Mouse (Mus musculus) neural tube, embryonic 13.5 days (tissue): Measurements from ENCODE around the gene 4930583I09Rik. TPM values are rescaled to one million over a fixed set of nuclear protein-coding genes. Genes with fewer than 3 reads are reported as not detected.

Experiments
- ATAC-seq: fragments of 200-750 bp; cut with Nextera tagmentation; 2 replicates; pipeline ENCODE4 v1.8.0; 2017; ENCODE audit warnings: low read depth, mild to moderate bottlenecking, moderate TSS enrichment, moderate library complexity
- H3K27ac ChIP-seq: fragments of 300-500 bp; sonication (generic); replicated peaks from 2 replicates; pipeline ENCODE4 v1.5.1; 2015; ENCODE audit warnings: moderate library complexity, mild to moderate bottlenecking, inconsistent platforms
- H3K27me3 ChIP-seq: fragments of 300-500 bp; sonication (generic); 2 replicates; pipeline ENCODE4 v1.6.1; 2015; ENCODE audit warnings: mild to moderate bottlenecking, inconsistent platforms
- H3K36me3 ChIP-seq: fragments of 300-500 bp; sonication (generic); 2 replicates; pipeline ENCODE4 v1.6.1; 2015; ENCODE audit warnings: mild to moderate bottlenecking, inconsistent platforms
- H3K4me1 ChIP-seq: fragments of 300-500 bp; sonication (generic); replicated peaks from 2 replicates; pipeline ENCODE4 v1.6.1; 2015; ENCODE audit warnings: inconsistent platforms
- H3K4me2 ChIP-seq: fragments of 300-500 bp; sonication (generic); 2 replicates; pipeline ENCODE4 v1.6.1; 2015; ENCODE audit warnings: inconsistent platforms, mild to moderate bottlenecking, moderate library complexity
- H3K4me3 ChIP-seq: fragments of 300-500 bp; sonication (generic); 2 replicates; pipeline ENCODE4 v1.5.1; 2015; ENCODE audit warnings: mild to moderate bottlenecking, inconsistent platforms
- H3K9ac ChIP-seq: fragments of 300-500 bp; sonication (generic); 2 replicates; pipeline ENCODE4 v1.6.1; 2015; ENCODE audit warnings: moderate library complexity, mild to moderate bottlenecking, inconsistent platforms
- H3K9me3 ChIP-seq: fragments of 300-500 bp; sonication (generic); 2 replicates; pipeline ENCODE4 v1.6.1; 2016; ENCODE audit warnings: inconsistent platforms
- WGBS: fragments of 180-500 bp; shearing (Covaris S2); methylation state at CpG from one replicate; pipeline ENCODE4 v1.1.7; 2015; 5-methylcytosine and 5-hydroxymethylcytosine counted together
- polyA plus RNA-seq: library from polyadenylated mRNA; unstranded; fragments of >200 nt; fragmentation: Nextera tagmentation; extraction: Ambion mirVana; gene quantifications from 2 replicates; pipeline ENCODE4 v1.2.1, GENCODE M21; 2015

Gene 4930583I09Rik
- polyA plus RNA-seq, 1 experiment from 2014 or later = not detected

DNA sequence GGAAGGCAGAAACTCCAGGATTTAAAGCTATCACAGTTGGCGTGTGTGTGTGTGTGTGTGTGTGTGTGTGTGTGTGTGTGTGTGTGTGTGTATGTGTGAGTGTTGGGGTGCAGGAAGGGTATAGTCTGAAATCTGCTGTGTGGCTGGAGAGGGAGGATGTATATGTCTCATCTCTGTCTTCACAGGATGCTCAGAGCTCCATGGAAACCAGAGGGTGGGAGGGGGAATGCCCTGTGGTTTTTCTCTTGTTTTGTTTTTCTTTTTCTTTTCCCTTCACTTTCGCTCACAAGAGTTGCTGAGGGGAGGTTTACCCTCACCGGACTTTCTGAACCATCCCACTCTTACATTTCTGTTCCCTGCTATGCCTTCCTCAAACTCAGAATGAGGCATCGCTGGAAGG is 9.0 kb downstream of the 4930583I09Rik start:
- no peak overlapping the region for H3K9ac ChIP-seq
- H3K27me3 ChIP-seq = no peaks in the 10 kb centered on the region
- no peak overlapping the region for H3K27ac ChIP-seq
- 77% methylated on average over 4 of the region's 4 CpGs for WGBS
- no peak overlapping the region for H3K4me3 ChIP-seq
- H3K9me3 ChIP-seq = no peaks in the 10 kb centered on the region
- no peak for ATAC-seq
- no peaks in the 10 kb centered on the region for H3K36me3 ChIP-seq
- H3K4me1 ChIP-seq = no peaks in the 10 kb centered on the region
- H3K4me2 ChIP-seq = no peak overlapping the region

DNA sequence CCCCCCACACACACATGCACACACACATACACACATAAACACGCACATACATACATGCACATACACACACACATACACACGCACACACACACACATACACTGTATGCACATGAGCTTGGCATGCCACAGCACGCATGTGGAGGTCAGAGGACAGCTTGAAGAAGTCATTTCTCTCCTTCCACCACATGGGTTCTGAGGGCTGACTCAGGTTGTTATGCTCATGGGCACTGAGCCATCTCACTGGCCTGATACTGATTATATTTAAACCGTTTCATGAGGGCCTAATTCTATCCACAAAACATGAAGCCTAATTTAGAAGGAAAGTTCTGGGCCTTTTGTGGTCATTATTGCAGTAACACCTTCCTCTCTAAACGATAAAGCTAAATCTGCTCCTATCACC is 13.3 kb downstream of the 4930583I09Rik start:
- no peaks in the 10 kb centered on the region for H3K36me3 ChIP-seq
- H3K9ac ChIP-seq = no peak overlapping the region
- 88% methylated on average over 5 of the region's 5 CpGs for WGBS
- no peak overlapping the region for H3K4me3 ChIP-seq
- H3K4me1 ChIP-seq = no peaks in the 10 kb centered on the region
- H3K4me2 ChIP-seq = no peak overlapping the region
- no peak for ATAC-seq
- H3K27ac ChIP-seq = no peak overlapping the region
- no peaks in the 10 kb centered on the region for H3K9me3 ChIP-seq
- H3K27me3 ChIP-seq = no peaks in the 10 kb centered on the region

DNA sequence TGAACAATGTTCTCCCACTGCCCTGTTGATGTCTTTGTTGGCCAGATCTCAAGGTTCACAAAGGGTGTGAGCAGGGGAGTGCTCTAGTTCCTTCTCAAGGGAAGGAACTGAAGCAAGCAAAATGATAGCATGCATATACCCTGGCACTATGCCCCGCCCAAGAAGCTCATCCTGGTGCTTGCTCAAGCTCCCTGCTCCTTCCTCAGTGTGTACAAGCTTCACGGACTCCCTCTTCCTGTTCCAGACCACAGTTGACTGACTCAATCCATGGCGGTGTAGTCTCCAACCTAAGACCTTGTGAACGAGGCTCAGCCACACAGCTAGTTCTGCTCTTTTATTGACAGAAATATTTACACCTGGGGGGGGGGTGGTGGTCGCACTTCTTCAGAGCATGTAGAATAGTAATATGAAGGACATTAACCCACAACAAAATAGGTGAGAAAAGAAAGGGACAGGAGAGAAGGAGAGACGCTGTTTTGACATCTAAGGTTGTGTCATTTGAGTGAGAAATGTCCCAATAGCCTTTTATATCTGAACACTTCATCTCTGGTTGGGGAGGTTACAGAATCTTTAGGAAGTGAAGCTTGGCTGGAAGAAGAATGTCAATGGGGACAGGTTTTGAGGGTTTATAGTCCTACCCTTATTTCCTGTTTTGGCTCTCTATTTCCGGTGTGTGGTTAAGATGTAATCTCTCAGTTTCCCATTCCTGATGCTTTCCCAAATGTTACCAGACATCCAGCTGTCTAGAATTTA is 14.9 kb downstream of the 4930583I09Rik start:
- no peaks in the 10 kb centered on the region for H3K36me3 ChIP-seq
- no peak overlapping the region for H3K4me3 ChIP-seq
- no peak overlapping the region for H3K9ac ChIP-seq
- ATAC-seq = no peak
- H3K4me2 ChIP-seq = no peak overlapping the region
- H3K27me3 ChIP-seq = no peaks in the 10 kb centered on the region
- WGBS = 87% methylated on average over 7 of the region's 7 CpGs
- H3K27ac ChIP-seq = no peak overlapping the region
- no peaks in the 10 kb centered on the region for H3K9me3 ChIP-seq
- H3K4me1 ChIP-seq = no peaks in the 10 kb centered on the region

DNA sequence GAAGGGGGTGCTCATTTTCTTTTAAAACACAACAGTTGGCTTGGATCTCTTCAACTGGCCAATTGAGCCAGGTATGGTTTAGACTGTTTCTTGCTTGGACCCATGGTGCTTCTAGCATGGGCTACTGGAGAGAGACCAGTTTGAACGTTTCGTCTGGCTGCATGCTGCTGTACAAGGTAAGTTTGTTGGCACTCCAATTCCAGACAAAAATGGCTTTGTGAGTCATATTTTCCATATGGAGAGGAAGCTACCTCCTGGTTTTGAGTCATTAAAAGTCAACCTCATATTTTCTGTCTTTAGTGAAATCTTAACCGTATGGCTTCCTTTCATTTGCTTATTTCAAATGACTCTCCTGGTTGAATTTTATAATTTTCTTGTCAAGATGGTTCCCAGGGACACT is 19.6 kb downstream of the 4930583I09Rik start:
- Histone ChIP-seq H3K9ac (no peak overlapping the region), H3K27ac (no peak overlapping the region), H3K4me1 (no peaks in the 10 kb centered on the region), H3K36me3 (no peaks in the 10 kb centered on the region), H3K4me3 (no peak overlapping the region), H3K27me3 (no peaks in the 10 kb centered on the region), H3K9me3 (no peaks in the 10 kb centered on the region), H3K4me2 (no peak overlapping the region)
- no peak for ATAC-seq
- WGBS = 94% methylated on average over 3 of the region's 3 CpGs

DNA sequence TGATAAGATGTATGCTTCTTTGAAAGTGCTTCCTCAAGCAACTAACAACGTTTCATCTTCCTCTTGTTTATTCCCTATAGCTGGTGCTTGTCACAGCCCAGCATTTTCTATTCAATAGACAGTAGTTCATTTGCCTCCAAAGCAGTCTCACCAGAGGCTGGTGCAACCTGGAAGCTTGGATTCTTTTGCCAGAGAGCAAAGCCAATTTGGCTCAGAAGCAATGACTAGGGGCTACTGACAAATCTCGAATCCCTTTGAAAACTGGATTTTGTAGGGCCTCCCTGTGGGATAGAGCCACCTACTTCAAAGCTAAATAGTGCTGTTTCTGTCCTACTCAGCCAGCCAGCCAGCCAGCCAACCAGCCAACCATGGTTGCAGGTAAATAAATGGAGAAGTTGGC is 20.1 kb downstream of the 4930583I09Rik start:
- Histone ChIP-seq H3K9me3 (no peaks in the 10 kb centered on the region), H3K4me3 (no peak overlapping the region), H3K4me1 (no peaks in the 10 kb centered on the region), H3K9ac (no peak overlapping the region), H3K27ac (no peak overlapping the region), H3K27me3 (no peaks in the 10 kb centered on the region), H3K36me3 (no peaks in the 10 kb centered on the region), H3K4me2 (no peak overlapping the region)
- ATAC-seq = no peak
- WGBS = 72% methylated on average over 2 of the region's 2 CpGs

DNA sequence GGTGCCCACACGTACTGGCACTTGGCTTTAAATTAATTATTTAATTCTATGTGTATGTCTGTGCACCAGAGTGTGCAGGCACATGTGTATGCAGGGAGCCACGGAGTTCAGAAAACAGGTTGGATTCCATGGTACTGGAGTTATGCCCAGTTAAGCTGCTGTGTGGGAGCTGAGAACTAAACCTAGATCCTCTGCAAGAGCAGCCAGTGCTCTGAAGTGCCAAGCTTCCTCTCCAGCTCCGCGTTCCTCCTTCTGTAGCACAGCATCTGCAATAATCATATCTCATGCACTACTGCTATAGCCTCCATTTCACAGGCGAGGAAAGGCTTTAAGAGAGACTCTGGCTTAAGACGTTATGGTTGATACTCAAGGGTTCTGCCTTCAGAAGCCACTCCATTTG is 22.3 kb downstream of the 4930583I09Rik start:
- no peaks in the 10 kb centered on the region for H3K4me1 ChIP-seq
- no peak for ATAC-seq
- H3K9me3 ChIP-seq = no peaks in the 10 kb centered on the region
- H3K27ac ChIP-seq = no peak overlapping the region
- no peaks in the 10 kb centered on the region for H3K27me3 ChIP-seq
- H3K4me2 ChIP-seq = no peak overlapping the region
- no peak overlapping the region for H3K4me3 ChIP-seq
- WGBS = 91% methylated on average over 6 of the region's 6 CpGs
- H3K9ac ChIP-seq = no peak overlapping the region
- no peaks in the 10 kb centered on the region for H3K36me3 ChIP-seq

DNA sequence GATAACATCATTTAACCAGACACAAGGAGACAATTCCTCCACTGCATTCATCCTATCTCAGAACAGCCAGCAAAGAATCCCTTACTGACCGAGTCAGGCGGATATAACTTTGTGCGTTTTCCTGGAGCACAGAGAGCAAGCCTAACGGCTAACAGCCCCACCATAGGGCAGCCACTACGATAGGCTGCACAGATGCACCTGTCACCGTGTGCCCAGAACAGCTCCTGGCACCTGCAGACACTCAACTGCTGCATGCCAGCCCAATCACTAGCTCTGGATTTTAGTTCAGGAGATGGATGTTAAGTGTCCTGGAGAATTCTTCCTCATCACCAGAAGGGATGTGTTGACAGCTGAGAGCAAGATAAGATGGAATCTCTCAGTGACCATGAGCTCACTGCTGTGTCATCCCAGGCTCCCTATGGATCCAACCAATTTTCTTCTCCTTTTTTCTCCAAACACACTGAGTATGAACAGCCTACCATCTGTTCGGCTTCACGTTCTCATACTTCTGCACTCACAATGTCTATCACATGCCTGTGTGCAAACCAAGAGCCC is 29.8 kb downstream of the 4930583I09Rik start:
- Histone ChIP-seq H3K4me2 (no peak overlapping the region), H3K27me3 (no peaks in the 10 kb centered on the region), H3K36me3 (no peaks in the 10 kb centered on the region), H3K9me3 (no peaks in the 10 kb centered on the region), H3K4me3 (no peak overlapping the region), H3K4me1 (peaks cover 16% of the 10 kb centered on the region), H3K9ac (no peak overlapping the region), H3K27ac (no peak overlapping the region)
- no peak for ATAC-seq
- WGBS = 77% methylated on average over 8 of the region's 8 CpGs

DNA sequence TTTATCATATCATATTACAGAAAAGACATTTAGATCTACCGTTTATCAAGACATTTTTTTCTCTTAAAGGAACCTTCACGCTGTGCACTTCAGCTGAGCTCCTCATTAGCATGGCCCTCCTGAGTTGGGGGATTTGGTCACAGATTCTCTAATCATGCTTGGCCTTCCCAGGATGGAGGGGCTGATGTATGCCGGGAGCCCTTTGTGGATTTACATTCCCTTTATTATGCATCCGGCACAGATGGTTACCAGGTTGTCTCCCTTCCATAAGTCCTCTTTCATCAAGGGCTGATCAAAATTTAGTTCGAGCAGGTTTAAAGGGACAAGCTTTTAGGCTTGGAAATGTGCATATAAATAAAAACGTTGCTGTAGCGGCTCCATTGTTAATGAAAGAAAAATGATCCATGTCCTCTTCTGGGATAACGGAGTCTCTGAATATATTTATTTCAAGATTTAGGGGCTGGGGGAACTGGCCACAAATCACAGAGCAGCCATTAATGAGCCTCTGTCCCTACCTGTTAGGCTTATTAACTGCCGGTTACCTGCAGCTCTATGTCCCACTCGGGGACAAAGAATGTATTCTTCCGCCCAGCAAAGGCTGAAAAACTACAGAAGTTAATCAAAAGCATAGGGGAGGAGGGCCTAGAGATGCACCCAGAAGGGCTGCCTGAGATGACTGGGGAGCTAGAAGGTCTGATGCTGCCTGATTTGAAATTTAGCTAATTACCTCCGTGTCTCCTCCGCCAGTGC is 31.3 kb downstream of the 4930583I09Rik start:
- WGBS = 35% methylated on average over 13 of the region's 13 CpGs
- no peaks in the 10 kb centered on the region for H3K27me3 ChIP-seq
- H3K9ac ChIP-seq = no peak overlapping the region
- no peak overlapping the region for H3K4me3 ChIP-seq
- H3K9me3 ChIP-seq = no peaks in the 10 kb centered on the region
- peaks cover 16% of the 10 kb centered on the region for H3K4me1 ChIP-seq
- H3K27ac ChIP-seq = peak overlapping the region; percentile 20; the same call in 1 of the 2 replicates
- ATAC-seq = peak; percentile 59
- H3K36me3 ChIP-seq = no peaks in the 10 kb centered on the region
- H3K4me2 ChIP-seq = no peak overlapping the region

DNA sequence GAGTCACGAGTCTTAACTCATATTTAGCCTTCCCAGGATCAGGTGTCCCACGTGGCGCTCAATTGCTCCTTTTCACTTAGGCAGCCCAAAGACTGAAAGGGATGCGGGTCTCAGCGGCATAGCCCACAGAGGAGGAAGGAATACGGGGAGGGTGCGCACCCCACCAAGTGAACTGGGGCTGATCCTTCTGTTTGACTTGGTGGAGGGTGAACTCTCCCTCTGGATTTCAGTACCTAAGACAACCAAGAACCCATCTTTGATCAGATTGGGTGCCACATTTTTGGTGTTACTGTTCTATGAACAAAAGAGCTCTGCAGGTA is 33.0 kb downstream of the 4930583I09Rik start:
- ATAC-seq = no peak
- 69% methylated on average over 7 of the region's 7 CpGs for WGBS
- H3K9me3 ChIP-seq = no peaks in the 10 kb centered on the region
- H3K4me3 ChIP-seq = no peak overlapping the region
- no peaks in the 10 kb centered on the region for H3K27me3 ChIP-seq
- no peak overlapping the region for H3K9ac ChIP-seq
- no peak overlapping the region for H3K4me2 ChIP-seq
- H3K4me1 ChIP-seq = peaks cover 16% of the 10 kb centered on the region
- no peaks in the 10 kb centered on the region for H3K36me3 ChIP-seq
- no peak overlapping the region for H3K27ac ChIP-seq

DNA sequence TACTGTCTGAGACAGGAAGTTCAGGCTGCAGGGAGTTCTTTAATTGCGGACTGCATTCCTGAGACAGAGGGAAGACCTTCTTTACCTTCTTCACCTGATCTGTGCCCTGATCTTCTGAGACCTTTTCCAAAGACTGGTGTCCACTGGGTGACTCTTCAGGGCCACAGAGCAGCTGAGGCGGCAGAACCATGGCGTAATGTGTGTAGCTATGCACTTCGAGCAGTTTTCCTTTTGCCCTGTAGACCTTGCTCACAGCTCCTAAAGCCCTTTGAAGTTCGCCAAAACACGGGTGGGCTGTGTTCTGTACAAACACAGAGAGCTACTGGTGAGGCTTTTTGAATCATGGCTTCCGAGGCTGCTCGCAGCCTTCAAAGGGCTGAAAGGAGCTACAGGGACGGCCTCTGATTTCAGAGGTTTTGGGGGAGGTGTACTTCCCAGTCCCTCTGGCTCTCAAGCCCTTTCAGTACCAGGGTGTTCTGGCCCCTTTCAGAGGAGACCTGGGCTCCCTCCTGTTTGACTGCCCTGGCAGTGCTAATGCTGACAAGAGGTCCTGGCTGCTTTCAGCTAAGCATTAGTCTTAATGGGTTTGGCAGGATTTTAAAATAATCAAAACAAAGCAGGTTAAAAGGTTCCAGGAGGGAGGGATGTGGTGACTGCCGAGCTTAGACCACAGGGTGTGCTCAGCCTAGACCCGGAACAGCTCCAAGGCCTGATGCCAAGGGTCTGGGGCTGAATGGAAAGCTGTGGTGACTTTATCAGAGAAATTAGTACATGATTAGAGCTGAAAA is 33.5 kb downstream of the 4930583I09Rik start:
- 52% methylated on average over 11 of the region's 11 CpGs for WGBS
- Histone ChIP-seq H3K4me1 (peaks cover 16% of the 10 kb centered on the region), H3K4me3 (no peak overlapping the region), H3K9me3 (no peaks in the 10 kb centered on the region), H3K4me2 (no peak overlapping the region), H3K9ac (no peak overlapping the region), H3K36me3 (no peaks in the 10 kb centered on the region), H3K27ac (no peak overlapping the region), H3K27me3 (no peaks in the 10 kb centered on the region)
- no peak for ATAC-seq

DNA sequence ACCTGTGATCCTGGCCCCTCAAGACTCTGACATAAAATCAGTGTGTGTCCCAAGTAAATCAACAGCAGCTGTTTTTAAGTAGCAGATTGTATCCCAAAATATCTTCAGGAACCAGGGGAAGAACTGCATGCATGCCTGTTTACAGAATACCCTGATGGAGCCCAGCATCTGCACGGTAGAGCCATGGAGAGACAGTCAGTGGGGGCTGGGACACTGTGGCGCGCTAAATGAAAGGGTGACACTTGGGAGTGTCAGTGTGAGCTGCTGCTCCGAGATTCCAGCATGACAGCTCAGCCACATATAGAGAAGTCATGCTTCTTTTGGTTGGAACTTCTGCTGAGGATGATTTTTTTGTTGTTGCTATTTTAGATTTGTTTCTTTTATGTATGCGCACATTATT is 43.2 kb downstream of the 4930583I09Rik start:
- Histone ChIP-seq H3K36me3 (no peaks in the 10 kb centered on the region), H3K9me3 (no peaks in the 10 kb centered on the region), H3K4me1 (no peaks in the 10 kb centered on the region), H3K4me3 (no peak overlapping the region), H3K27me3 (no peaks in the 10 kb centered on the region), H3K4me2 (no peak overlapping the region), H3K9ac (no peak overlapping the region), H3K27ac (no peak overlapping the region)
- ATAC-seq = no peak
- 80% methylated on average over 5 of the region's 5 CpGs for WGBS

DNA sequence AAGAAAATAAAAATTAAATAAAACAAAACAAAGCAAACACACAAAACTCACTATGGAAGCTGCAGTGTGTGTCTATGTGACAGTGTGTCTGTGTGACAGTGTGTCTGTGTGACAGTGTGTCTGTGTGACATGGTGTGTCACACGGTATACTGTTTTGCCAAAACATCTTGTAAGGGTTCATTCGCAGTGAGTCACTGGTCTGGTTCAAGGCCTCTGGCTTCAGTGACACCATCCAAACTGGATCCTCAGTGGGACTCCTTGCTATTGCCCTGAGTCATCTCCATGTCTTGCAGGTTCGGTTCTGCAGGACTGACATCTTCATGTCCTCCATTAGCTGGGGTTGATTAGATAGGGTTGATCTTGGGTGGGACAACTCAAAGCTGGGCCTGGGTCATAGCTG is 43.8 kb downstream of the 4930583I09Rik start:
- 86% methylated on average over 3 of the region's 3 CpGs for WGBS
- no peaks in the 10 kb centered on the region for H3K9me3 ChIP-seq
- no peak for ATAC-seq
- H3K4me3 ChIP-seq = no peak overlapping the region
- H3K27me3 ChIP-seq = no peaks in the 10 kb centered on the region
- H3K9ac ChIP-seq = no peak overlapping the region
- H3K4me2 ChIP-seq = no peak overlapping the region
- H3K4me1 ChIP-seq = no peaks in the 10 kb centered on the region
- H3K27ac ChIP-seq = no peak overlapping the region
- H3K36me3 ChIP-seq = no peaks in the 10 kb centered on the region
